Mouse (Mus musculus) left cerebral cortex, adult 6 months (tissue): ENCODE data around the gene Adra2c. TPM values are rescaled to one million over a fixed set of nuclear protein-coding genes. Genes with fewer than 3 reads are reported as not detected.

Experiments used
- long read RNA-seq, 2 experiments: library from polyadenylated mRNA; unstranded; transcript quantifications; one replicate each; pipeline ENCODE4 v2.0.0; 2019 to 2020
- polyA plus RNA-seq: library from polyadenylated mRNA; unstranded; fragments of <200 nt; fragmentation: Nextera tagmentation; gene quantifications from 2 replicates; pipeline ENCODE4 v1.2.3, GENCODE M21; 2021

The Adra2c gene
- 0.96 and 7.8 TPM in 2 replicates for polyA plus RNA-seq
- long read RNA-seq, experiment 1, partial matches to known transcripts: 0 of 2 reads
- long read RNA-seq, experiment 1, other reads (novel, unspliced or antisense): 0 of 2 reads
- long read RNA-seq, experiment 2, partial matches to known transcripts: 0 of 3 reads
- long read RNA-seq, experiment 2, other reads (novel, unspliced or antisense): 0 of 3 reads

GRCm38 (mm10) chr5:35278019-35278418, at the start of gene Adra2c:
TSS of gene Adra2c (plus strand) at chr5:35278319.

Other genes starting within 250 kb of the Adra2c start
- not detected in 2 replicates for gene Hgfac, start 236.8 kb upstream of the Adra2c start, polyA plus RNA-seq
- gene Dok7, start 221.6 kb upstream of the Adra2c start, polyA plus RNA-seq: 9.0 and 9.8 TPM in 2 replicates
- gene Lrpap1, start 172.6 kb upstream of the Adra2c start, polyA plus RNA-seq: 198 and 251 TPM in 2 replicates
- not detected in 2 replicates for gene Hmx1, start 110.8 kb downstream of the Adra2c start, polyA plus RNA-seq
- 0.24 and 0.31 TPM in 2 replicates for gene Cpz, start 247.4 kb downstream of the Adra2c start, polyA plus RNA-seq